Mouse (Mus musculus) testis, adult 2 months (tissue): ENCODE results near the gene H60b.

Experiments used
- CTCF ChIP-seq: fragments of 200-500 bp; IDR thresholded peaks from 2 replicates; pipeline ENCODE4 v1.5.1; 2012; ENCODE audit warnings: low read depth, mild to moderate bottlenecking, inconsistent platforms, low read length, moderate library complexity; ENCODE audit not compliant: control insufficient read depth, insufficient read depth, insufficient replicate concordance
- POLR2A ChIP-seq: fragments of 200-500 bp; IDR thresholded peaks from 2 replicates; pipeline ENCODE4 v1.6.1; 2012; ENCODE audit warnings: low read depth, mild to moderate bottlenecking, inconsistent platforms, low read length, moderate library complexity; ENCODE audit not compliant: control insufficient read depth

DNA sequence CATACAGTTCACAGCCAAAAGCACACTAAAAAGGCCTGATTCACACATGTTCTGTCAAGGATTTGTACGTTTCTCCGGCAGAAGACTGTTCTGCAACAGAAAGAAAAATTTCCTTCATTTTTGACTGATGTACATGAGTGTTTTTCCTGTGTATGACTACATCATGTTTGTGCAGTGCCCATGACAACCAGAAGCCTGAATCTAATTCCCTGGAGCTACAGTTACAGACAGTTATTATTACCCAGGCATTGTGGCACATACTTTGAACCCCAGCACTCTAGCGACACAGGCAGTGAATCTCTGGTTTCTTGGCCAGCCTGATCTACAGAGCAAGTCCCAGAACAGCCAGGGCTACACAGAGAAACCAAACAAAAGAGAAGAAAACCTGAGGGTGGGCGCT is 147.4 kb downstream of the H60b start:
- no peak for TF ChIP-seq POLR2A
- TF ChIP-seq CTCF: no peak
